In genomic region chr3:138742566-138742930, GRCm38 (mm10) we compare ENCODE assay signal across 8 mouse cellular contexts. TPM values are rescaled to one million over a fixed set of nuclear protein-coding genes. Genes with fewer than 3 reads are reported as not detected.
DNase-seq lines count a peak whose midpoint lies in the region; ATAC-seq and TF ChIP-seq lines count a peak whose summit lies in the region.

No protein-coding gene starts in this region.

- H3K4me1 ChIP-seq in kidney, adult 2 months (ENCODE audit: control insufficient read depth, insufficient read depth, low read length): no peaks in the 10 kb centered on the region
- H3K4me1 ChIP-seq in forebrain, embryonic 12.5 days: peaks cover 26% of the 10 kb centered on the region

- no peak for TF ChIP-seq CTCF in kidney, adult 2 months (conservative IDR thresholded peaks at IDR 0.05; ENCODE audit: insufficient read depth, insufficient read length, low read depth, low read length)

- under 1% methylated on average over 23 of the region's 23 CpGs for WGBS in kidney, adult 2 months
- under 1% methylated on average over 23 of the region's 23 CpGs for WGBS in forebrain, embryonic 12.5 days

- peak overlapping the region; percentile 80 for H3K4me2 ChIP-seq in forebrain, embryonic 12.5 days

- no peaks in the 10 kb centered on the region for H3K36me3 ChIP-seq in kidney, adult 2 months (ENCODE audit: control insufficient read depth, insufficient read depth, low read length)
- H3K36me3 ChIP-seq in forebrain, embryonic 12.5 days (replicated peaks): no peaks in the 10 kb centered on the region

- H3K27ac ChIP-seq in kidney, adult 2 months (ENCODE audit: insufficient read depth, low read depth, low read length): peak overlapping the region; percentile 5; the same call in 1 of the 2 replicates
- peak overlapping the region; percentile 92 for H3K27ac ChIP-seq in forebrain, embryonic 12.5 days

- H3K27me3 ChIP-seq in kidney, adult 2 months (replicated peaks; ENCODE audit: control insufficient read depth, insufficient read depth, low read length): no peaks in the 10 kb centered on the region
- peaks cover 13% of the 10 kb centered on the region for H3K27me3 ChIP-seq in forebrain, embryonic 12.5 days

- ATAC-seq in forebrain, embryonic 12.5 days (ENCODE audit: low FRiP score): peak; percentile 37

- H3K9ac ChIP-seq in forebrain, embryonic 12.5 days: peak overlapping the region; percentile 83

- no peaks in the 10 kb centered on the region for H3K9me3 ChIP-seq in forebrain, embryonic 12.5 days

- peak overlapping the region; percentile 75 for H3K4me3 ChIP-seq in kidney, adult 2 months (ENCODE audit: insufficient read depth, low read depth, low read length)
- peak overlapping the region; percentile 78 for H3K4me3 ChIP-seq in forebrain, embryonic 12.5 days (replicated peaks)

- TF ChIP-seq POLR2A in kidney, adult 2 months (IDR thresholded peaks at IDR 0.05; ENCODE audit: low read depth, low read length): no peak

- no peak for DNase-seq in kidney, adult 2 months
- no peak for DNase-seq in kidney, adult 9 months
- peak; percentile 59 for DNase-seq in ZHBTc4 (ENCODE audit: low read depth, low spot score)
- DNase-seq in induced T-regulatory cell, adult 2 months (ENCODE audit: low read depth): peak; percentile 63
- peak; percentile 31 for DNase-seq in lung, postnatal 10 days
- peak; percentile 17 to 74 for DNase-seq in spleen, postnatal 4 days (ENCODE audit: low spot score in 2 of 2)
- no peak for DNase-seq in frontal cortex, postnatal 36 days (ENCODE audit: low spot score in 2 of 2)

RNA-seq across cellular contexts. Expression of gene Tspan5, which starts 0.6 kb away (rescaled TPM):
- 19.8 and 23.8 TPM in 2 replicates for polyA plus RNA-seq in kidney, adult 2 months (2012; rRNA removed)
- polyA plus RNA-seq in forebrain, embryonic 12.5 days (2016; fragmentation: Nextera tagmentation; extraction: Ambion mirVana): 61.5 and 62.4 TPM in 2 replicates

Comparison
In these comparisons a context has a peak if more than half of its experiments do, and no peak if none do; other contexts are left out.
1. DNase-seq: peak in ZHBTc4 (single experiment), induced T-regulatory cell, adult 2 months (single experiment), lung, postnatal 10 days (single experiment) and spleen, postnatal 4 days (2 of 2); none in kidney, adult 2 months (single experiment), kidney, adult 9 months (single experiment) and frontal cortex, postnatal 36 days (0 of 2).